Mouse (Mus musculus): ENCODE measurements at regions not wholly inside any gene's neighbourhood (a gene's known extent, or its start where the extent isn't known, plus 50 kb on each side); places are given as distances from the start of the nearest gene placed in this dataset.

DNA sequence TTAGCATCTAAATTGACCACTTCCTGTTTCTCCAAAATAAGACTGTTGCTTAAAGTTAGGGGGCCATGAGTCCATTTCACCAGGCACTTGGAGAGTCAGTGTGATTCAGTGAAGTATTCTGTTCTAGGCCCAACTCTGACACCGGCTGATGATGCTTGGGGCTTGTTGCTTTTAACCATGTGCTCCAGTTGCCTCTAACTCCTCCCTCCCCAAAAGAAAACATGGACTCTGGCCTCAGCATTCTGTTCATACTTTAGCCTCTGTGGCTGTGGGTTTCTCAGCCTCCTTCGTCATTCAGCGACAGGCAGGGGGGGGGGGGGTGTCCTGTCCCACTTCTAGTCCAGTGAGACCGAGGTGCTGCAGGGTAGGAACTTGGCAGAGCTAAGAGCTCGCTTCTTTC is 126.6 kb upstream of the Ces5a start:
- TF ChIP-seq CTCF (IDR thresholded peaks at IDR 0.05; ENCODE audit: control insufficient read depth, insufficient read depth, insufficient read length) (no peak), MAX (IDR thresholded peaks at IDR 0.05) (no peak), MYOD1 (IDR thresholded peaks at IDR 0.05; ENCODE audit: control insufficient read depth, insufficient read length, low read depth) (no peak), MYOG (IDR thresholded peaks at IDR 0.05; ENCODE audit: control insufficient read depth, extremely low read depth, insufficient read length) (no peak)
